Mouse (Mus musculus) hindbrain, postnatal 0 days (tissue): ENCODE measurements around the gene Atrnl1. TPM values are rescaled to one million over a fixed set of nuclear protein-coding genes. Genes with fewer than 3 reads are reported as not detected.
A peak's percentile ranks its signal among the peaks of the same experiment; 100 is the strongest.

Experiments
- ATAC-seq: fragments of 200-750 bp; cut with Nextera tagmentation; 2 replicates; pipeline ENCODE4 v1.8.0; 2017; ENCODE audit warnings: mild to moderate bottlenecking, moderate TSS enrichment, moderate library complexity
- DNase-seq: peaks from one replicate; pipeline ENCODE4 v3.0.0-alpha.2; 2015; ENCODE audit warnings: low spot score
- H3K27ac ChIP-seq: fragments of 300-500 bp; sonication (generic); 2 replicates; pipeline ENCODE4 v1.5.1; 2014; ENCODE audit warnings: mild to moderate bottlenecking
- H3K27me3 ChIP-seq: fragments of 300-500 bp; sonication (generic); 2 replicates; pipeline ENCODE4 v1.6.1; 2014; ENCODE audit warnings: low read length, mixed read lengths; ENCODE audit not compliant: insufficient read depth
- H3K36me3 ChIP-seq: fragments of 300-500 bp; sonication (generic); 2 replicates; pipeline ENCODE4 v1.6.1; 2014; ENCODE audit warnings: low read length, mixed read lengths; ENCODE audit not compliant: insufficient read depth
- H3K4me1 ChIP-seq: fragments of 300-500 bp; sonication (generic); 2 replicates; pipeline ENCODE4 v1.6.1; 2014; ENCODE audit warnings: antibody characterized with exemption, low read length, mixed read lengths; ENCODE audit not compliant: insufficient read depth
- H3K4me2 ChIP-seq: fragments of 300-500 bp; sonication (generic); 2 replicates; pipeline ENCODE4 v1.6.1; 2014; ENCODE audit warnings: low read depth, mild to moderate bottlenecking, low read length, moderate library complexity, mixed read lengths
- H3K4me3 ChIP-seq: fragments of 300-500 bp; sonication (generic); 2 replicates; pipeline ENCODE4 v1.5.1; 2014; ENCODE audit warnings: low read length
- H3K9ac ChIP-seq: fragments of 300-500 bp; sonication (generic); replicated peaks from 2 replicates; pipeline ENCODE4 v1.6.1; 2014; ENCODE audit warnings: mild to moderate bottlenecking, low read length, moderate library complexity, mixed read lengths
- H3K9me3 ChIP-seq: fragments of 300-500 bp; sonication (generic); 2 replicates; pipeline ENCODE4 v1.6.1; 2016; ENCODE audit warnings: low read length, mixed read lengths
- CTCF ChIP-seq: IDR thresholded peaks from 2 replicates; pipeline ENCODE4 v1.5.1; 2016; ENCODE audit warnings: antibody characterized with exemption, control low read depth, low read depth
- WGBS: fragments of 180-500 bp; shearing (Covaris S2); extraction: QIAGEN DNeasy Blood & Tissue Kit; methylation state at CpG from one replicate; pipeline ENCODE4 v1.1.7; 2014; 5-methylcytosine and 5-hydroxymethylcytosine counted together
- polyA plus RNA-seq: library from polyadenylated mRNA; unstranded; fragments of >200 nt; fragmentation: Nextera tagmentation; extraction: Ambion mirVana; gene quantifications from 2 replicates; pipeline ENCODE4 v1.2.1, GENCODE M21; 2015
- total RNA-seq: library from RNA; depleted of rRNA; stranded (reverse); fragments of >200 nt; gene quantifications from 2 replicates; pipeline ENCODE4 v1.2.3, GENCODE M21; 2014

The Atrnl1 gene
- total and polyA plus RNA-seq, 2 experiments from 2014 or later, result 4.4 to 46.0 TPM

- 88% methylated on average over 9 of the region's 9 CpGs for WGBS
- Histone ChIP-seq H3K4me3 (no peak overlapping the region), H3K4me2 (no peak overlapping the region), H3K36me3 (no peaks in the 10 kb centered on the region), H3K4me1 (no peaks in the 10 kb centered on the region), H3K9ac (no peak overlapping the region), H3K27ac (no peak overlapping the region), H3K27me3 (no peaks in the 10 kb centered on the region), H3K9me3 (no peaks in the 10 kb centered on the region)
- DNase-seq, result no peak
- TF ChIP-seq CTCF, result no peak
- ATAC-seq, result no peak
Measured at GRCm38 (mm10) chr19:57619088-57619487, 8.3 kb downstream of the Atrnl1 start.

GRCm38 (mm10) chr19:57621814-57622213, 11.0 kb downstream of the Atrnl1 start:
- Histone ChIP-seq H3K36me3 (no peaks in the 10 kb centered on the region), H3K9me3 (no peaks in the 10 kb centered on the region), H3K27ac (no peak overlapping the region), H3K4me1 (no peaks in the 10 kb centered on the region), H3K4me3 (no peak overlapping the region), H3K27me3 (no peaks in the 10 kb centered on the region), H3K4me2 (no peak overlapping the region), H3K9ac (no peak overlapping the region)
- no peak for TF ChIP-seq CTCF
- no peak for DNase-seq
- 91% methylated on average over 19 of the region's 19 CpGs for WGBS
- no peak for ATAC-seq

DNA sequence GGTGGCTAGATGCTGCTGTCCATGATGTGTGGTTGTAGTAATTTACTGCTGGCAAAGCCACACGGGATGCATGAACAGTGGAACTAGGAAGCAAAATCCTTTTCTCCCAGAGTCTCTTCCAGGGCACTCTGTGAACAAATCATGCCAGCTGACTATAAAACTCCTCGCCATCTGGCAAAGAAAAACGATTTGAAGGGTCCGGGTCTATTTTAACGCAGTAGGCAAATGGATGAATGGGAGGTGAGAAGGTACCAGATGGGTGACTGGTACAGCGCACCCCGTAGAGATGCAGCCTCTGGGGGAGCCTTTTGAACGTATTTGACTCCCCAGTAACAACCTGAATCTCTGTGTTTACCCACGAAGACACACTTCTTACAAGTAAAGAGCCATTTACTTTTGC, 14.9 kb downstream of the Atrnl1 start:
- Histone ChIP-seq H3K4me1 (no peaks in the 10 kb centered on the region), H3K27me3 (no peaks in the 10 kb centered on the region), H3K27ac (no peak overlapping the region), H3K4me2 (no peak overlapping the region), H3K4me3 (no peak overlapping the region), H3K36me3 (no peaks in the 10 kb centered on the region), H3K9me3 (no peaks in the 10 kb centered on the region), H3K9ac (no peak overlapping the region)
- DNase-seq (no peak), ATAC-seq (no peak)
- WGBS, result 71% methylated on average over 9 of the region's 9 CpGs
- no peak for TF ChIP-seq CTCF

- DNase-seq (no peak), ATAC-seq (no peak)
- Histone ChIP-seq H3K27me3 (no peaks in the 10 kb centered on the region), H3K9ac (no peak overlapping the region), H3K4me1 (no peaks in the 10 kb centered on the region), H3K4me3 (no peak overlapping the region), H3K27ac (no peak overlapping the region), H3K4me2 (no peak overlapping the region), H3K36me3 (no peaks in the 10 kb centered on the region), H3K9me3 (no peaks in the 10 kb centered on the region)
- TF ChIP-seq CTCF, result no peak
- 94% methylated on average over 8 of the region's 8 CpGs for WGBS
Measured at GRCm38 (mm10) chr19:57627251-57627650, 16.4 kb downstream of the Atrnl1 start.

DNA sequence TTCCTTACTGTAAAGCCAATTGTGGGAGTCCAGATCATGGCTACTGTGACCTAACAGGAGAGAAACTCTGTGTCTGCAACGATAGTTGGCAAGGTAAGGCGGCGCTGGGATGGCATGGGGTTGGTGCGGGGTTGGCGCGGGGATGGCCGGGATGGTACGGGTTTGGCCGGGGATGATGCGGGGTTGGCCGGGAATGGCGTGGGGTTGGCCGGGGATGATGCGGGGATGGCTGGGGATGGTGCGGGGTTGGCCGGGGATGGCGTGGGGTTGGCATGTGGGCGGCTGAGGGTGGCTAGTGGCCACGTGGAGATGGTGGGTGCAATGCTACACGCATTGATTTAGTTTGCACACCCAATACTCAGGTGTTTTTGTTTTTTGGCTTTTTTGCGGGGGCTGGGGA, 31.7 kb downstream of the Atrnl1 start:
- Histone ChIP-seq H3K4me1 (no peaks in the 10 kb centered on the region), H3K4me2 (no peak overlapping the region), H3K27me3 (no peaks in the 10 kb centered on the region), H3K9me3 (no peaks in the 10 kb centered on the region), H3K27ac (no peak overlapping the region), H3K4me3 (no peak overlapping the region), H3K36me3 (no peaks in the 10 kb centered on the region), H3K9ac (no peak overlapping the region)
- WGBS, result 94% methylated on average over 21 of the region's 21 CpGs
- no peak for TF ChIP-seq CTCF
- DNase-seq (no peak), ATAC-seq (no peak)

DNA sequence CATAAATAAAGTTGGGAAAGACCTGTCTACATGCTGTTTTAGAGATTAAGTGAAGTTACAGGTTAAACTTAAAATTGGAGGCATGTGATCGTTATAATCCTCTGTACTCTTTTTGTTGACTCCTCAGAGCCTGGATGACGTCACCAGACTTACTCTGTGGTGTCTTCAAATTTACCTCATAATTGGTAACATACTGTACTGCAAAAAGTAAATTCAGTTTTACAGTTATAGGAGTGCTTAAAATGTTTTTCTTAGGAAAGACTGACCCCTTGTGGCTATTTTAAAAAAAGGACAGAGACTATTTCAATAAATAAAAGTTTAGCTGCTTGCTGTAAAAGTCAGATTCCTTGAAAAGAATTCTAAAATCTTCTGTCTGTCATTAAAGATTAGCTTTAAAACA, 32.1 kb downstream of the Atrnl1 start:
- H3K4me3 ChIP-seq, result no peak overlapping the region
- WGBS, result 53% methylated on average over 2 of the region's 2 CpGs
- H3K27me3 ChIP-seq, result no peaks in the 10 kb centered on the region
- DNase-seq, result peak; percentile 77
- no peaks in the 10 kb centered on the region for H3K9me3 ChIP-seq
- no peak overlapping the region for H3K27ac ChIP-seq
- TF ChIP-seq CTCF, result peak; percentile 62
- H3K9ac ChIP-seq, result no peak overlapping the region
- H3K36me3 ChIP-seq, result no peaks in the 10 kb centered on the region
- no peaks in the 10 kb centered on the region for H3K4me1 ChIP-seq
- H3K4me2 ChIP-seq, result no peak overlapping the region
- peak; percentile 49; the same call in 1 of the 2 replicates for ATAC-seq

DNA sequence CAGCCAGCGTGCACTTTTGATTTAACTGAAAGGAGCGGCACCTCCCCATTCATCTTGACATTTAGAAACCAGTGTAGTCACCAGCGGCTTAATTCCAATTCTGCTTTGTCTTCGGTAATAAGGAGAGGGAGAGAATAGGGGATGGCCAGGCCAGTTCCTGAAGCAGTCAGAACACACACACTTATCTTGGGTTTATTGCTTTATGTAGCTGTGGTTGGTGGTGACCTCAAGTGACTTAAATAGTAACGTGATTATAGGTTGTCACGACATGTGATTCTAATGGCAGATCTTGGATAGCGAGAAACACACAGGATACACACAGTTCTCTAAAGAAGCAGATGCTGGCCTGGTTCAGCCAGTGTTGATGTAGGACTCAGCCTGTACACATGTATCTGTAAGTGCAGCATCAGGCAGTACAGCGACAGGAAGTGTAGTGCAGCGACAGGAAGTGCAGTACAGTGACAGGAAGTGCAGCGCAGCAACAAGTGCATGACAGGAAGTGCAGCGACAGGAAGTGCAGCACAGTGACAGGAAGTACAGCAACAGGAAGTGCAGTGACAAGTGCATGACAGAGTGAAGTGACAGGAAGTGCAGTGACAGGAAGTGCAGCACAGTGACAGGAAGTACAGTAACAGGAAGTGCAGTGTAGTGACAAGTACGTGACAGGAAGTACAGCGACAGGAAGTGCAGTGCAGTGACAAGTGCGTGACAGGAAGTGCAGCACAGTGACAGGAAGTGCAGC, 37.5 kb downstream of the Atrnl1 start:
- Histone ChIP-seq H3K27me3 (no peaks in the 10 kb centered on the region), H3K27ac (no peak overlapping the region), H3K4me1 (no peaks in the 10 kb centered on the region), H3K9ac (no peak overlapping the region), H3K4me3 (no peak overlapping the region), H3K9me3 (no peaks in the 10 kb centered on the region), H3K36me3 (no peaks in the 10 kb centered on the region), H3K4me2 (no peak overlapping the region)
- ATAC-seq (peak; percentile 59), DNase-seq (no peak)
- WGBS, result 90% methylated on average over 14 of the region's 14 CpGs
- no peak for TF ChIP-seq CTCF
